Mouse (Mus musculus) embryonic facial prominence, embryonic 14.5 days (tissue): ENCODE data around the gene Arl4a. TPM values are rescaled to one million over a fixed set of nuclear protein-coding genes. Genes with fewer than 3 reads are reported as not detected.
A peak's percentile ranks its signal among the peaks of the same experiment; 100 is the strongest.

Experiments used
- ATAC-seq: fragments of 200-750 bp; cut with Nextera tagmentation; 2 replicates; pipeline ENCODE4 v1.8.0; 2017; ENCODE audit warnings: low read depth, moderate number of reproducible peaks, moderate TSS enrichment
- DNase-seq: peaks from one replicate; pipeline ENCODE4 v3.0.0-alpha.2; 2015; ENCODE audit warnings: low spot score
- H3K27ac ChIP-seq: fragments of 300-500 bp; sonication (generic); replicated peaks from 2 replicates; pipeline ENCODE4 v1.5.1; 2014; ENCODE audit warnings: low read depth, mild to moderate bottlenecking, low read length, moderate library complexity
- H3K27me3 ChIP-seq: fragments of 300-500 bp; sonication (generic); replicated peaks from 2 replicates; pipeline ENCODE4 v1.6.1; 2014; ENCODE audit warnings: low read length; ENCODE audit not compliant: control insufficient read depth, insufficient read depth
- H3K36me3 ChIP-seq: fragments of 300-500 bp; sonication (generic); 2 replicates; pipeline ENCODE4 v1.6.1; 2014; ENCODE audit warnings: low read length, mixed read lengths; ENCODE audit not compliant: control insufficient read depth, insufficient read depth
- H3K4me1 ChIP-seq: fragments of 300-500 bp; sonication (generic); 2 replicates; pipeline ENCODE4 v1.6.1; 2014; ENCODE audit warnings: antibody characterized with exemption, low read length; ENCODE audit not compliant: control insufficient read depth, insufficient read depth
- H3K4me2 ChIP-seq: fragments of 300-500 bp; sonication (generic); 2 replicates; pipeline ENCODE4 v1.6.1; 2014; ENCODE audit warnings: low read depth, mild to moderate bottlenecking, low read length, moderate library complexity, mixed read lengths
- H3K4me3 ChIP-seq: fragments of 300-500 bp; sonication (generic); 2 replicates; pipeline ENCODE4 v1.5.1; 2014; ENCODE audit warnings: low read depth, mild to moderate bottlenecking, low read length
- H3K9ac ChIP-seq: fragments of 300-500 bp; sonication (generic); 2 replicates; pipeline ENCODE4 v1.6.1; 2014; ENCODE audit warnings: low read depth, mild to moderate bottlenecking, low read length, moderate library complexity, mixed read lengths
- H3K9me3 ChIP-seq: fragments of 300-500 bp; sonication (generic); 2 replicates; pipeline ENCODE4 v1.6.1; 2016; ENCODE audit warnings: low read length; ENCODE audit not compliant: control insufficient read depth
- WGBS: fragments of 180-500 bp; shearing (Covaris S2); extraction: QIAGEN DNeasy Blood & Tissue Kit; methylation state at CpG from one replicate; pipeline ENCODE4 v1.1.7; 2014; 5-methylcytosine and 5-hydroxymethylcytosine counted together
- polyA plus RNA-seq: library from polyadenylated mRNA; unstranded; fragments of >200 nt; fragmentation: Nextera tagmentation; extraction: Ambion mirVana; gene quantifications from 2 replicates; pipeline ENCODE4 v1.2.1, GENCODE M21; 2014

Gene Arl4a
- polyA plus RNA-seq: 88.3 and 91.6 TPM in 2 replicates

DNA sequence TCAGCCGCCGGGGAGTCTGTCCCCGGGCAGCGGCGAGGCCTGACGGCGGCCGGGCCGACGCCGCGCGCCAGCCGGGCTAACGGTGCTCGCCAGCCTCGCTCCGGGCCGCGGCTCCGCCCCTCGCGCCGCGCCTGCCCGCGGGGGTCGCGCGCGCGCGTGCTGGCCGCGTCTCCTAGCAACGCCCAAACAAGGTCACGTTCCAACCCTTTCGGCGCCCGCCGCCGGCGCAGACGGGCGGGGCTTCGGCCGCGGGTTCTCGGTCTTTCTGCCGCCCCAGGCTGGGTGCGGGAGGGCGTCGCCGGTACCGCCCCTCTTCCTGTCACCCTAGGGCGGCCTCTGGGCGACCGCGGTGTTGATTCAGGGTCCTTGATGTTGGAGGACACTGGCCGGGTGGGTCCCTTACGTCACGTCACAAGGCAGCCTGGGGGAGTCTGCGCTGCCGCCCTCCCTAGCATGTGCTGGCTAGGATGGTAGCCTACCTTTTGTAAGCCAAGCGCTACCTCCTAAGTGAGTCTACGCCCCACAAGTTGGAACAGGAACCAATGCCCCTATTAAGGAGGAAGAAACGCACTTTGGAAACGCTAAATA is at the start of gene Arl4a:
Gene Arl4a (minus strand): TSS at position 150 of the 588 bp plus-strand sequence.
- H3K36me3 ChIP-seq: no peaks in the 10 kb centered on the region
- peak within 1 kb of the TSS; percentile 90 for H3K27ac ChIP-seq
- 0 out of 2 replicates have a peak, but pooled peaks cover 6% of the 10 kb centered on the region for H3K4me1 ChIP-seq
- H3K9me3 ChIP-seq: no peaks in the 10 kb centered on the region
- DNase-seq: peak; percentile 87
- H3K4me3 ChIP-seq: peak within 1 kb of the TSS; percentile 82
- no peaks in the 10 kb centered on the region for H3K27me3 ChIP-seq
- H3K9ac ChIP-seq: peak within 1 kb of the TSS; percentile 85
- peak within 1 kb of the TSS; percentile 62 for H3K4me2 ChIP-seq
- peak; percentile 88 for ATAC-seq
- WGBS: under 1% methylated on average over 44 of the region's 68 CpGs

GRCm38 (mm10) chr12:40085731-40086322 is 48.0 kb upstream of the Arl4a start:
- Histone ChIP-seq H3K27me3 (no peaks in the 10 kb centered on the region), H3K9ac (no peak overlapping the region)
- WGBS: 52% methylated on average over 5 of the region's 5 CpGs

GRCm38 (mm10) chr12:40082453-40083238 is 44.8 kb upstream of the Arl4a start:
- H3K27me3 ChIP-seq: no peaks in the 10 kb centered on the region
- ATAC-seq: 0 out of 2 replicates have a peak, but pooled peaks have one; percentile 26
- peak; percentile 65 for DNase-seq
- 44% methylated on average over 5 of the region's 6 CpGs for WGBS
- no peak overlapping the region for H3K4me2 ChIP-seq
- no peak overlapping the region for H3K4me3 ChIP-seq
- no peaks in the 10 kb centered on the region for H3K36me3 ChIP-seq
- no peaks in the 10 kb centered on the region for H3K4me1 ChIP-seq
- no peak overlapping the region for H3K9ac ChIP-seq
- no peak overlapping the region for H3K27ac ChIP-seq
- H3K9me3 ChIP-seq: no peaks in the 10 kb centered on the region

More at GRCm38 (mm10) chr12:40085731-40086322, 48.0 kb upstream of the Arl4a start:
- Histone ChIP-seq H3K4me1 (no peaks in the 10 kb centered on the region), H3K27ac (no peak overlapping the region), H3K4me2 (no peak overlapping the region), H3K36me3 (no peaks in the 10 kb centered on the region), H3K9me3 (no peaks in the 10 kb centered on the region), H3K4me3 (no peak overlapping the region)
- DNase-seq (peak; percentile 24), ATAC-seq (no peak)

DNA sequence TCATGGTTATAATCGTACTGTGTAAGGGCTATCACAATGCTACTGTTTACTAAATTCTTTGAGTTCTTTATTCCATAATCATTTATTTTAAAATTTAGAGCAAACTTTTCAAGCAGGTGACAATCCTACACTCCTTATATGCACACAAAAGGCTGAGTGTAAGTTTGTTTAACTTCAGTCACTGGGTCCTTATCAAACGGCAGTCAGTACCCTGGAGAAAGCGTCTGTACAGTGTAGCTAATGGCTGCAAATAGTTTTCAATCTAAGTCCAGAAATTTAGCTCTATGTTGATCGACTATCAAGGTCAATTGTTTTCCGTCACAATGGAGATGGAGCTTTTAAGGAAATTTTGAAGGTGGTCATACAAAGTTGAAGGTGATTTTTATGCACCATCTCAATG is 44.2 kb upstream of the Arl4a start:
- no peaks in the 10 kb centered on the region for H3K9me3 ChIP-seq
- H3K4me3 ChIP-seq: no peak overlapping the region
- H3K4me2 ChIP-seq: no peak overlapping the region
- no peak overlapping the region for H3K9ac ChIP-seq
- no peaks in the 10 kb centered on the region for H3K36me3 ChIP-seq
- DNase-seq (no peak), ATAC-seq (no peak)
- no peaks in the 10 kb centered on the region for H3K4me1 ChIP-seq
- no peak overlapping the region for H3K27ac ChIP-seq
- WGBS: 71% methylated on average over 5 of the region's 5 CpGs
- no peaks in the 10 kb centered on the region for H3K27me3 ChIP-seq

- peak; percentile 26 for DNase-seq
- Histone ChIP-seq H3K4me3 (no peak overlapping the region), H3K9me3 (no peaks in the 10 kb centered on the region), H3K27me3 (no peaks in the 10 kb centered on the region), H3K36me3 (no peaks in the 10 kb centered on the region), H3K4me2 (no peak overlapping the region), H3K27ac (no peak overlapping the region), H3K4me1 (no peaks in the 10 kb centered on the region), H3K9ac (no peak overlapping the region)
- 63% methylated on average over 5 of the region's 5 CpGs for WGBS
- ATAC-seq: no peak
Observed at GRCm38 (mm10) chr12:40073660-40074059, 35.8 kb upstream of the Arl4a start.

GRCm38 (mm10) chr12:40047024-40047423 is 9.2 kb upstream of the Arl4a start:
- WGBS: 56% methylated on average over 1 of the region's 1 CpGs
- Histone ChIP-seq H3K4me3 (no peak overlapping the region), H3K27me3 (no peaks in the 10 kb centered on the region), H3K9me3 (no peaks in the 10 kb centered on the region), H3K36me3 (no peaks in the 10 kb centered on the region), H3K4me1 (no peaks in the 10 kb centered on the region), H3K4me2 (no peak overlapping the region), H3K9ac (no peak overlapping the region), H3K27ac (no peak overlapping the region)
- ATAC-seq (no peak), DNase-seq (no peak)

DNA sequence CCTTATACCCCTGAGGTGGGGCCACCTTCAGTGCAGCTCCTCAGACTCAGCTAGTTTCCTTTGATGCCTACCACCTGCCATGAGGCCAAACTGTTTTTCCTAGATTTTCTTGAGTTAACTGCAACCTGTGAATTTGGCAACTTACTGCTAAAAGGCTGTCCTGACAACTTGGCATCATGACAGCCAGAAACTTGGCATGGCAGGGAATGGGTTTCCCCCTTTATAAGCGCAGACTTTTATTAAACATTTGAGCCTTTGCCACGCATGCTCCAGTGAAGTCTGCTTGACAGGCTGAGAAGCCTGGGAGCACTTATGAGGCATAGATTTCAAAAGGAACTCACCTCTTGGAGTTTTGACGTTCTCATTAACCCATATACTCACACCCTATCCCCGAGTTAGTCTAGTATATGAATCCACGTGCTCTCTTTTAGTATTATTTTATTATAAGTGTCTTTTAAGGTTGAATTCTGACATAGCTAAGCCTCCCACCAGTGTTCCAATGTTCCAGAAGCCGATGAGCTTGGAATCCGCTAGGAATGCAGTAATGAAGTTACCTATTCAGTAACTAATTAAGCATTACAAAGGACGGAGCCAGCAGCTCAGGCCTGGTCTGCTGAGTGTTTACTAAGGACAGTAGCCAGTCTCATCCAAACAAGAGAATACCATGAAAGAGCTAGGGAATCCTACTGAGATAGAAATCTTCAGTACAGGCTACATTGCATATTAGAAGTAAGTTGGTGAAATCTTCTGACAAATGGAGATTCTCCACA is 6.2 kb upstream of the Arl4a start:
- Histone ChIP-seq H3K27me3 (no peaks in the 10 kb centered on the region), H3K9ac (no peak overlapping the region), H3K4me3 (no peak overlapping the region), H3K27ac (no peak overlapping the region), H3K9me3 (no peaks in the 10 kb centered on the region), H3K4me2 (no peak overlapping the region), H3K4me1 (no peaks in the 10 kb centered on the region), H3K36me3 (no peaks in the 10 kb centered on the region)
- WGBS: 80% methylated on average over 8 of the region's 8 CpGs
- no peak for ATAC-seq
- DNase-seq: no peak

GRCm38 (mm10) chr12:40040067-40040466 is 2.2 kb upstream of the Arl4a start:
- no peaks in the 10 kb centered on the region for H3K27me3 ChIP-seq
- H3K27ac ChIP-seq: no peak overlapping the region
- no peak overlapping the region for H3K4me2 ChIP-seq
- ATAC-seq (no peak), DNase-seq (peak; percentile 63)
- H3K4me3 ChIP-seq: no peak overlapping the region
- 0 out of 2 replicates have a peak, but pooled peaks cover 6% of the 10 kb centered on the region for H3K4me1 ChIP-seq
- no peak overlapping the region for H3K9ac ChIP-seq
- no peaks in the 10 kb centered on the region for H3K36me3 ChIP-seq
- H3K9me3 ChIP-seq: no peaks in the 10 kb centered on the region
